Mouse (Mus musculus): Measurements from ENCODE around the gene Ermard. TPM values are rescaled to one million over a fixed set of nuclear protein-coding genes. Genes with fewer than 3 reads are reported as not detected.

Ermard gene
- polyA plus RNA-seq, 1 experiment from 2014 or later = 76.8 TPM

DNA sequence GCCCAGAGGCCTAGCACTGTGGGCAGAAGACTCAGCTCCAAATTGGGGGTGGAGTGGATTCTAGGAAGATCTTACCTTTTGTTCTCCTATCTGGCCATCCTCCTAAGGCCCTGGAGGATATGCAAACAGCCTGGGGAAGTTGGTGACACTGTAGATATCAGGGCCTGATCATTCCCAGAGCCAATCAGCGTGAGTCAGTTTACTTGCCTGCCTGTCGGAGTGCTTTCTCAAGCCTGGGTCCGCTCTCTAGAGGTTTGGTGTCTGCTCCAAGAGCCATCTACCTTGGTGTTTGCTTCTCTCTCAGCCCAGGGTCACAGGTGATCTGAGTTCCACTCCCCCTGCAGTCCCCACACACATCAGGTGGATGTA is 89.3 kb downstream of the Ermard start:
- Histone ChIP-seq H3K27me3 (replicated peaks; ENCODE audit: control insufficient read depth, insufficient read depth, low read length) (no peaks in the 10 kb centered on the region), H3K4me2 (ENCODE audit: low read length) (no peak overlapping the region), H3K27ac (ENCODE audit: low read depth, low read length) (no peak overlapping the region), H3K36me3 (ENCODE audit: control insufficient read depth, insufficient read depth, low read length) (no peaks in the 10 kb centered on the region), H3K4me3 (ENCODE audit: low read length) (no peak overlapping the region), H3K9me3 (ENCODE audit: control insufficient read depth, low read length) (no peaks in the 10 kb centered on the region), H3K4me1 (ENCODE audit: control insufficient read depth, insufficient read depth, low read depth, low read length) (no peaks in the 10 kb centered on the region), H3K9ac (ENCODE audit: low read depth, low read length) (no peak overlapping the region)
- no peak for ATAC-seq
- WGBS = 92% methylated on average over 3 of the region's 3 CpGs

DNA sequence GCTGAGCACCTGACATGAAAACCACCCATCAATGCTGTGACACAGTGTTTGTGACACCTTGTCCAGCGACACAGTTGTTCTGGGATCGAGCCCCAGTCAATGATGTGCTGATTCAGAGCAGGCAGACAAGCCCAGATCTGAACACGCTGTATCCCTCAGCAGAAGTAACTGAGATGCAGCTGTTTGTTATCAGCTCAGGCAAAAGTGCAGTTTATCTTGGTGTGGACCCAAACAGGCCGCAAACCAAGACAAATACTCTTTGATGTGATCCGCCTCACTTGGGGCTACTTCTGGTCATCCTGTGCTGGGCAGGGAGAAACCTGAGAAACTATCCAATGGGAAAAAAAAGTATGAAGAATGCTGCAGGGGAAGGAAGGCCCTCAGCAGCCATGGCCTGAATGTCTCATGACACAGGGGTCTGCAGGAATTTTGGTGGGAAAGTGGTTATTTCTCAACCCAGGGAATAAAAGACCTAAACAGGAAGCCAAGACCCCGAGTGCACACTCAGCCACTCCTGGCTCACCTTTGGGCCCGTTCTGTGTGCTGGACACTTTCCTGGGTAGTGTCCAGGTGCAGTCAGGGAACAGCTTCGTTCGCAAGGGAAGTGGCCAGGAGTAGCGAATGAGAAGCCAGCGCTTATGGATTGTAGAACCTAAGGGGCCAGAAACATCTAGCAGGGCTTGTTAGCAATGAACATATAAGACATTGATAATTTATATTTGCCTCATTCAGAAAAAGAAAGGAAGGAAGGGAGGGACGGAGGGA is 94.1 kb downstream of the Ermard start:
- ATAC-seq = no peak
- Histone ChIP-seq H3K36me3 (ENCODE audit: control insufficient read depth, insufficient read depth, low read length) (no peaks in the 10 kb centered on the region), H3K27me3 (replicated peaks; ENCODE audit: control insufficient read depth, insufficient read depth, low read length) (no peaks in the 10 kb centered on the region), H3K4me2 (ENCODE audit: low read length) (no peak overlapping the region), H3K4me3 (ENCODE audit: low read length) (no peak overlapping the region), H3K27ac (ENCODE audit: low read depth, low read length) (no peak overlapping the region), H3K9ac (ENCODE audit: low read depth, low read length) (no peak overlapping the region), H3K9me3 (ENCODE audit: control insufficient read depth, low read length) (no peaks in the 10 kb centered on the region), H3K4me1 (ENCODE audit: control insufficient read depth, insufficient read depth, low read depth, low read length) (no peaks in the 10 kb centered on the region)
- 86% methylated on average over 12 of the region's 12 CpGs for WGBS

DNA sequence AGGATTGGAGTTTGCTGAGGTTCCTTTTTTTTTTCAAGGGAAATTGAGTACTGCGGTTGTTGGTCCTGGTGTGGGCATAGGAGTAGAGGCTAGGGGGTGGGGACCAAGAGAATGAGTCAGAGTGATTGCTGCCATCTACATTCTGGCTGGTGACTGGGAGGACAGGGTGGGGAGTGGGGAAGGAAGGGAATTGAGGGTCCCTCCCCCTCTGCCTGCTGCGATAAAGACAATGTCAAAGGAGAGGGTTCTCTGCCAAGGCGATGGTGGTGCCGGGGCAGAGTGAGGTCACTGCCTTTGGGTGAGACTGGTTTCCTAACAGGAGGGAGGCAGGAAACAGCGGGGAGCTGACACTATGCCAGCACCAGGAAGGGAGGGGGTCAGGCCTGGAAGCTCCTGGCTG is 96.4 kb downstream of the Ermard start:
- 0 out of 2 replicates have a peak, but pooled peaks have one; percentile 17 for ATAC-seq
- no peak overlapping the region for H3K4me3 ChIP-seq (ENCODE audit: low read length)
- no peaks in the 10 kb centered on the region for H3K4me1 ChIP-seq (ENCODE audit: control insufficient read depth, insufficient read depth, low read depth, low read length)
- H3K9me3 ChIP-seq (ENCODE audit: control insufficient read depth, low read length) = no peaks in the 10 kb centered on the region
- no peaks in the 10 kb centered on the region for H3K27me3 ChIP-seq (replicated peaks; ENCODE audit: control insufficient read depth, insufficient read depth, low read length)
- no peak overlapping the region for H3K27ac ChIP-seq (ENCODE audit: low read depth, low read length)
- 49% methylated on average over 5 of the region's 5 CpGs for WGBS
- H3K36me3 ChIP-seq (ENCODE audit: control insufficient read depth, insufficient read depth, low read length) = no peaks in the 10 kb centered on the region
- no peak overlapping the region for H3K9ac ChIP-seq (ENCODE audit: low read depth, low read length)
- no peak overlapping the region for H3K4me2 ChIP-seq (ENCODE audit: low read length)

Other genes starting within 250 kb of the Ermard start
- gene Wdr27, start 98.0 kb upstream of the Ermard start, polyA plus RNA-seq (2015; fragmentation: Nextera tagmentation; extraction: Ambion mirVana) = 8.2 and 11.7 TPM in 2 replicates
- 28.0 and 28.9 TPM in 2 replicates for gene 1600012H06Rik, start 98.0 kb upstream of the Ermard start, polyA plus RNA-seq (2015; fragmentation: Nextera tagmentation; extraction: Ambion mirVana)
- 14.6 and 16.7 TPM in 2 replicates for gene Phf10, start 79.9 kb upstream of the Ermard start, polyA plus RNA-seq (2015; fragmentation: Nextera tagmentation; extraction: Ambion mirVana)
- gene 9030025P20Rik, start 62.7 kb upstream of the Ermard start, polyA plus RNA-seq (2015; fragmentation: Nextera tagmentation; extraction: Ambion mirVana) = 6.2 and 6.5 TPM in 2 replicates
- gene Gm3417, start 62.4 kb upstream of the Ermard start, polyA plus RNA-seq (2015; fragmentation: Nextera tagmentation; extraction: Ambion mirVana) = 0.71 TPM in 1 of 2 replicates, not detected in the other
- gene Gm3435, start 31.0 kb upstream of the Ermard start, polyA plus RNA-seq (2015; fragmentation: Nextera tagmentation; extraction: Ambion mirVana) = 5.0 and 6.7 TPM in 2 replicates
- gene Tcte3, start 280 bp downstream of the Ermard start, polyA plus RNA-seq (2015; fragmentation: Nextera tagmentation; extraction: Ambion mirVana) = 0.80 and 0.96 TPM in 2 replicates
- 3.1 and 3.7 TPM in 2 replicates for gene Gm3448, start 329 bp downstream of the Ermard start, polyA plus RNA-seq (2015; fragmentation: Nextera tagmentation; extraction: Ambion mirVana)

Measured in hindbrain, embryonic 16.5 days (tissue).